In the genomic region with DNA sequence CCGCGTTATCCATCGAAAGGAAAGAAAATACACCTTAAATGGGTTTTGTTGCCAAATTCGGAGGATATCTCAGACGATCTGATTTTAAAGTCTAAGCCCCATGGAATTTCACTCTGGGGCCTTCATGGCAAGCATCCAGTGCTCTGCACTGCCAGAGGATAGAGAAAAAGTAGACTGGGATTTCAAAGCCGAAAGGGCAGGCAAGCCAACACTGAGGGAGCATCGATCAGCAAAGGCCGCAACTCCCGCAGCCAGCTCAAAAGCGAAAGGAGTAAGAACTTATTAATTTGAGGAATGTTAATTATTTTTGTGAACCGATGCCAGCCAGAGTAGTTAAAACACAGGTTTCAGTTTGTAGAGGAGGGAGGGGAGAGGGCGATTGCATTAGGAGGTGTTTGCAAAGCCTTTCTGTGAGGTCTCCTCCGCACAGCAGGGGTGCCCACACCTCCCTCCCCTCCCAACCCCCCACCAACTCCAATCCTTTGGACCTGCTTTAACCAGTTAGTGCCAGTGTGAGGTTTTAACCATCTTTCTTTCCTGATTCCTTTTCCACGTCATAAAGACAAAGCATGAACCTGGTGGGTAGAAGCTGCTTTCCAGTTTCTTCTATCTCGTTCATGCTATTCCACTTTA, we compare ENCODE assay signal across 8 mouse cellular contexts. TPM values are rescaled to one million over a fixed set of nuclear protein-coding genes. Genes with fewer than 3 reads are reported as not detected.
DNase-seq lines count a peak whose midpoint lies in the region; ATAC-seq and TF ChIP-seq lines count a peak whose summit lies in the region.

No protein-coding gene starts in this region.

- TF ChIP-seq POLR2A in liver, adult 2 months (IDR thresholded peaks at IDR 0.05; ENCODE audit: extremely low read depth, insufficient read depth, low read length), result no peak

- no peak overlapping the region for H3K27ac ChIP-seq in liver, adult 2 months (replicated peaks; ENCODE audit: insufficient read depth, low read depth, low read length)
- no peak overlapping the region for H3K27ac ChIP-seq in embryonic facial prominence, embryonic 15.5 days (replicated peaks)
- H3K27ac ChIP-seq in midbrain, embryonic 14.5 days (replicated peaks; ENCODE audit: low read depth, low read length), result no peak overlapping the region
- H3K27ac ChIP-seq in hindbrain, embryonic 11.5 days (ENCODE audit: low read depth, low read length), result no peak overlapping the region; the same call in 1 of the 2 replicates

- peaks cover 2% of the 10 kb centered on the region; the same call in 1 of the 2 replicates for H3K4me1 ChIP-seq in liver, adult 2 months (ENCODE audit: control insufficient read depth, insufficient read depth, low read length)
- peaks cover 20% of the 10 kb centered on the region for H3K4me1 ChIP-seq in embryonic facial prominence, embryonic 15.5 days
- no peaks in the 10 kb centered on the region for H3K4me1 ChIP-seq in midbrain, embryonic 14.5 days (ENCODE audit: control insufficient read depth, insufficient read depth, low read length)
- H3K4me1 ChIP-seq in hindbrain, embryonic 11.5 days (replicated peaks; ENCODE audit: control insufficient read depth, insufficient read depth, low read length), result no peaks in the 10 kb centered on the region

- no peak for TF ChIP-seq CTCF in liver, adult 2 months (IDR thresholded peaks at IDR 0.05; ENCODE audit: low read depth, low read length)

- WGBS in liver, adult 2 months, result 32% methylated on average over 15 of the region's 15 CpGs
- WGBS in embryonic facial prominence, embryonic 15.5 days, result 22% methylated on average over 15 of the region's 15 CpGs
- WGBS in midbrain, embryonic 14.5 days, result 46% methylated on average over 15 of the region's 15 CpGs
- 43% methylated on average over 15 of the region's 15 CpGs for WGBS in hindbrain, embryonic 11.5 days

- no peaks in the 10 kb centered on the region for H3K27me3 ChIP-seq in liver, adult 2 months (ENCODE audit: control insufficient read depth, insufficient read depth, low read length)
- no peaks in the 10 kb centered on the region for H3K27me3 ChIP-seq in embryonic facial prominence, embryonic 15.5 days
- no peaks in the 10 kb centered on the region for H3K27me3 ChIP-seq in midbrain, embryonic 14.5 days (ENCODE audit: control insufficient read depth, insufficient read depth, low read length)
- H3K27me3 ChIP-seq in hindbrain, embryonic 11.5 days (ENCODE audit: control insufficient read depth, insufficient read depth, low read length), result no peaks in the 10 kb centered on the region

- no peaks in the 10 kb centered on the region for H3K79me2 ChIP-seq in liver, adult 2 months (ENCODE audit: control insufficient read depth, insufficient read depth, low read length)

- H3K9me3 ChIP-seq in embryonic facial prominence, embryonic 15.5 days (replicated peaks), result no peaks in the 10 kb centered on the region
- H3K9me3 ChIP-seq in midbrain, embryonic 14.5 days (ENCODE audit: control insufficient read depth, low read length), result no peaks in the 10 kb centered on the region
- no peaks in the 10 kb centered on the region for H3K9me3 ChIP-seq in hindbrain, embryonic 11.5 days (ENCODE audit: control insufficient read depth, low read length)

- 0 out of 2 replicates have a peak overlapping the region, but pooled peaks have one; percentile 39 for H3K9ac ChIP-seq in liver, adult 2 months (ENCODE audit: low read depth, low read length)
- no peak overlapping the region for H3K9ac ChIP-seq in embryonic facial prominence, embryonic 15.5 days
- no peak overlapping the region for H3K9ac ChIP-seq in midbrain, embryonic 14.5 days (replicated peaks; ENCODE audit: low read length)
- H3K9ac ChIP-seq in hindbrain, embryonic 11.5 days (ENCODE audit: low read depth, low read length), result no peak overlapping the region

- no peak for ATAC-seq in embryonic facial prominence, embryonic 15.5 days (ENCODE audit: insufficient number of reproducible peaks, low FRiP score, low TSS enrichment, low read depth)
- ATAC-seq in midbrain, embryonic 14.5 days (ENCODE audit: low FRiP score, low TSS enrichment), result no peak
- ATAC-seq in megakaryocyte-erythroid progenitor cell, adult 5-6 weeks (replicated peaks; ENCODE audit: low FRiP score, low TSS enrichment, poor library complexity, severe bottlenecking), result no peak
- ATAC-seq in hindbrain, embryonic 11.5 days (ENCODE audit: low FRiP score), result no peak

- peak overlapping the region; percentile 28 for H3K4me3 ChIP-seq in liver, adult 2 months (ENCODE audit: insufficient read depth, low read depth, low read length)
- H3K4me3 ChIP-seq in embryonic facial prominence, embryonic 15.5 days (replicated peaks), result peak overlapping the region; percentile 18
- no peak overlapping the region for H3K4me3 ChIP-seq in midbrain, embryonic 14.5 days (replicated peaks; ENCODE audit: low read depth, low read length)
- H3K4me3 ChIP-seq in hindbrain, embryonic 11.5 days (ENCODE audit: low read depth, low read length), result no peak overlapping the region

- H3K4me2 ChIP-seq in embryonic facial prominence, embryonic 15.5 days (replicated peaks), result peak overlapping the region; percentile 38
- no peak overlapping the region for H3K4me2 ChIP-seq in midbrain, embryonic 14.5 days (ENCODE audit: low read length)
- H3K4me2 ChIP-seq in hindbrain, embryonic 11.5 days (replicated peaks; ENCODE audit: low read depth, low read length), result no peak overlapping the region

- H3K36me3 ChIP-seq in liver, adult 2 months (ENCODE audit: control insufficient read depth, insufficient read depth, low read length), result no peaks in the 10 kb centered on the region
- no peaks in the 10 kb centered on the region for H3K36me3 ChIP-seq in embryonic facial prominence, embryonic 15.5 days
- H3K36me3 ChIP-seq in midbrain, embryonic 14.5 days (ENCODE audit: control insufficient read depth, insufficient read depth, low read length), result no peaks in the 10 kb centered on the region
- no peaks in the 10 kb centered on the region for H3K36me3 ChIP-seq in hindbrain, embryonic 11.5 days (ENCODE audit: control insufficient read depth, insufficient read depth, low read length)

- peak; percentile 55 for DNase-seq in liver, adult 2 months (ENCODE audit: extremely low read depth, low read depth, low spot score)
- DNase-seq in liver, result no peak
- peak; percentile 26 to 33 for DNase-seq in kidney, adult 8-10 months
- DNase-seq in midbrain, embryonic 14.5 days, result peak; percentile 53
- DNase-seq in MN1 (ENCODE audit: low spot score), result no peak
- no peak for DNase-seq in hindbrain, embryonic 11.5 days (ENCODE audit: low spot score)

RNA-seq across cellular contexts. Expression of gene Lrig3, which starts 17.0 kb away (rescaled TPM):
- total RNA-seq in liver, adult 2 months (2014; rRNA removed), result 8.9 and 10.7 TPM in 2 replicates
- polyA plus RNA-seq in liver, adult 2 months (2012; rRNA removed), result 3.7 and 4.2 TPM in 2 replicates
- polyA plus RNA-seq in embryonic facial prominence, embryonic 15.5 days (2015; fragmentation: Nextera tagmentation; extraction: Ambion mirVana), result 30.5 and 32.5 TPM in 2 replicates
- polyA plus RNA-seq in midbrain, embryonic 14.5 days (2014; fragmentation: Nextera tagmentation; extraction: Ambion mirVana), result 2.4 and 5.5 TPM in 2 replicates
- 0.52 and 0.59 TPM in 2 replicates for total RNA-seq in megakaryocyte-erythroid progenitor cell, adult 5-6 weeks (2014; fragmentation: Nextera tagmentation)
- total RNA-seq in megakaryocyte-erythroid progenitor cell, adult 5-6 weeks (2017), result 1.3 TPM in 1 of 2 replicates, not detected in the other
- 14.1 and 18.8 TPM in 2 replicates for polyA plus RNA-seq in hindbrain, embryonic 11.5 days (2014; fragmentation: Nextera tagmentation; extraction: Ambion mirVana)

Comparison
In these comparisons a context has a peak if more than half of its experiments do, and no peak if none do; other contexts are left out.
1. DNase-seq: peak in liver, adult 2 months (single experiment), kidney, adult 8-10 months (2 of 2) and midbrain, embryonic 14.5 days (single experiment); none in liver (single experiment), MN1 (single experiment) and hindbrain, embryonic 11.5 days (single experiment).
2. H3K4me3 ChIP-seq: peak in liver, adult 2 months (single experiment) and embryonic facial prominence, embryonic 15.5 days (single experiment); none in midbrain, embryonic 14.5 days (single experiment) and hindbrain, embryonic 11.5 days (single experiment).